Mouse (Mus musculus): Measurements from ENCODE around the gene Prkacb. TPM values are rescaled to one million over a fixed set of nuclear protein-coding genes. Genes with fewer than 3 reads are reported as not detected.

Gene Prkacb
- total RNA-seq, 2 experiments from 2014 or later: 109 to 117 TPM

- DNase-seq: no peak
These were observed 89.8 kb downstream of the Prkacb start for GRCm38 (mm10) chr3:146723037-146723436.

GRCm38 (mm10) chr3:146719696-146720095 is 93.1 kb downstream of the Prkacb start:
- DNase-seq: no peak

- DNase-seq: peak in 1 of 2 experiments; percentile 9
These were observed 94.5 kb downstream of the Prkacb start for GRCm38 (mm10) chr3:146718251-146718650.

GRCm38 (mm10) chr3:146712305-146712704 is 100.5 kb downstream of the Prkacb start:
- no peak for DNase-seq

- no peak for DNase-seq
These were observed 101.2 kb downstream of the Prkacb start for GRCm38 (mm10) chr3:146711559-146711958.

GRCm38 (mm10) chr3:146711084-146711483 is 101.7 kb downstream of the Prkacb start:
- no peak for DNase-seq

- DNase-seq: no peak
These were observed 103.7 kb downstream of the Prkacb start for GRCm38 (mm10) chr3:146709086-146709485.

- no peak for DNase-seq
These were observed 104.4 kb downstream of the Prkacb start for GRCm38 (mm10) chr3:146708381-146708780.

GRCm38 (mm10) chr3:146704099-146704498 is 108.7 kb downstream of the Prkacb start:
- no peak for DNase-seq

- no peak for DNase-seq
These were observed 112.7 kb downstream of the Prkacb start for GRCm38 (mm10) chr3:146700051-146700450.

- DNase-seq: peak; percentile 61 to 66
These were observed 113.8 kb downstream of the Prkacb start for GRCm38 (mm10) chr3:146698982-146699381.

GRCm38 (mm10) chr3:146692547-146692946 is 120.2 kb downstream of the Prkacb start:
- no peak for DNase-seq

GRCm38 (mm10) chr3:146687121-146687725 is 125.6 kb downstream of the Prkacb start:
- no peak for DNase-seq

GRCm38 (mm10) chr3:146686428-146686827 is 126.4 kb downstream of the Prkacb start:
- no peak for DNase-seq

GRCm38 (mm10) chr3:146684811-146685675 is 127.7 kb downstream of the Prkacb start, which contains the start of gene Samd13:
Gene Samd13, minus strand, starts transcription at chr3:146685592.
- DNase-seq: peak; percentile 60 to 74

- DNase-seq: no peak
These were observed 129.7 kb downstream of the Prkacb start for GRCm38 (mm10) chr3:146683095-146683494.

GRCm38 (mm10) chr3:146682140-146682651 is 130.6 kb downstream of the Prkacb start:
- peak; percentile 70 to 79 for DNase-seq

GRCm38 (mm10) chr3:146681696-146682095 is 131.1 kb downstream of the Prkacb start:
- DNase-seq: no peak

GRCm38 (mm10) chr3:146680625-146681024 is 132.2 kb downstream of the Prkacb start:
- DNase-seq: no peak

GRCm38 (mm10) chr3:146679646-146680045 is 133.1 kb downstream of the Prkacb start:
- no peak for DNase-seq
